Mouse (Mus musculus) liver, adult 2 months (tissue): ENCODE results near the gene Fndc3b.

Source experiments
- CTCF ChIP-seq: fragments of 200-500 bp; IDR thresholded peaks from 2 replicates; pipeline ENCODE4 v1.5.1; 2011; ENCODE audit warnings: low read depth, low read length, control low read depth
- POLR2A ChIP-seq: fragments of 200-500 bp; IDR thresholded peaks from 2 replicates; pipeline ENCODE4 v1.6.1; 2011; ENCODE audit warnings: low read length, control low read depth; ENCODE audit not compliant: insufficient read depth; ENCODE audit errors: extremely low read depth

DNA sequence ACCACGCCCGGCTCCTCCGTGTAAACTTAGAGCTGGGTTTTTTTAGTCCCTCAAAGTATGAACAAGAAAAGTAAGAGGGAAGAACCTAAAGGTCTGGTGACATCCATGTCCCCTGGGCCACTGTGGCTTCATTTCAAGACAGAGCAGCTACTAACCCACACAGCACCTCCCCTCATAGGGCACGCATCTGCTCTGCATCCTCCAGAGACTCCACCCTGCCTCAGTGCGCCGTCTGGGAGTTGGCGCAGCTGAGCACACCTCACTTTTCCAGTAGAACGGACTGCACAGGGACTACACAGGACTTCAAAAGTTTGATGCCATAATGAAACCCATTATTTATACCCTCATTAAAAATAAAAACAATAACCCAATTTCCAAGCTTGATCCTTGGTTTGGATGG, 130.2 kb downstream of the Fndc3b start:
- TF ChIP-seq CTCF = no peak
- TF ChIP-seq POLR2A = no peak
